Mouse (Mus musculus): ENCODE results near the gene Slc15a3.

DNA sequence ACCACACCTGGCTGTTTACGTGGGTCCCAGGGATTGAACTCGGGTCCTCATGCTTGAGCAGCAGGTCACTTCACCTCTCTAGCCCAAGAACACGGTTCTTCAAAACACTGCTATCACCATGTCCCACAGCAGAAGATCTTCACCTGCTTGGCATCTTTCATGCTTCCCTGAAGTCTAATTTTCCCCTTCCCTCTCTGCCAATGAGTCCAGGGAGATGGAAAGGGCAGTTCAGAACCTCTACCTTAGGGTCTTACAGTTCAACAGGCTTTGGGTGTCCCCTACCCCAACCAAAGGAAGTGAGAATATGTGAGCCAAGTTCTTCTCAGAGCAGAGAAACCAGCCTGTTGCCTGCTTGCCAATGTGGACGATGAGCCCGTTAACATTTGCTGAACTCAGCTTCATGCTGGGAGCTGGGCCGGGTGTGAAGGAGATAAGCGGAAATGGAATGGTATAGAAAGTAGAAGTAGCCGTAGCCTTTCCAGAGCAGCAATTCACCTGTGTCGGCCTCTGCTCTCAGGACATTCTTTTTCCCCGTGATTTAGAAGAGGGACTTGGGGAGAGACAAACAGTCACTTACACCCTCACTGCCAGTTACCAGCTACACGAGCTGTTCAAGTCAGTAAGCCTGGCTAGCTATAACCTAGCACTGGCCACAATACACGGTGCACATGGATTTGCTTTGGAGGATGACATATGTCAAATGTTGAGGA, 30.8 kb upstream of the Slc15a3 start:
- TF ChIP-seq TAL1 (IDR thresholded peaks at IDR 0.05; ENCODE audit: low read length) (no peak), GATA1 (IDR thresholded peaks at IDR 0.05; ENCODE audit: low read length) (no peak)

Measured in erythroblast, embryonic 14.5 days (primary cell).